Mouse (Mus musculus) spleen, adult 12 weeks (tissue): ENCODE measurements around the gene Spats2l.

Source experiments
- DNase-seq: peaks from one replicate; pipeline ENCODE4 v3.0.0; 2022; ENCODE audit warnings: low spot score

Spats2l gene

DNA sequence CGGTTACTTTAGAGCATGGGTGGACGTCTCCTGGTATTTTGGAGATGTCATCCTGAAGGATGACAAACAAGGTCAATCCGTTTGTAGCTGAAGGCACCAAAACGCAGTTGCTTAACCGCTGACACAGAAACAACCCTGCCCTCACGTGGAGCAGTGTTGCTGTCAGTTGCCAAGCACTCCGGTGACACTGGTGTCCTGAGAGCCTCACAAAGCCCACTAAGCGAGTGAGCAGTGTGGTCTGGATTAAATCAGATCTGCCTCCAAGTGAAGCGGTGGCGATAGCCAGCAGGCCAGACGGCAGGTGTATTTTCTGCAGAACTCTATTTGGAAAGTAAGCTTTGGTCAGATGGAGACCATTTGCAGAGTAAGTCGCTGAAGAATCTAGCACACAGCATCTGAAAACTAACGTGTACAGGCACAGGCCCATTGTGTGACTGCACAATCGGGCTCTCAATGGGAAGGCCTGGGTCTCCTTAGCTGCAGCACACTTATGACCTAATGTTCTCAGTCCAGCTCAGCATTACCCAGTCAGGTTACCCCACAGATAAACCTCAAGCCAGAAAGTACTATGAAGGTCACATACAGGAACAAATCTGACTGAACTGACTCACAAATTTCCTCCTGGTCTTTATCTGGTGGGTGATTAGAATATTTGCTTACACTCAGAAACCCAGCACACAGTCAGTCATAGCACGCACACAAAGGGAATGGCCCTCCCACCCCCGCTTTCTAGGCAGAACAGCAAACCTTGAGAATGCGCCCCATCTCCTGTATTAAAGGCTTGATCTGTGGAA lies 51.2 kb downstream of the Spats2l start:
- DNase-seq = no peak

DNA sequence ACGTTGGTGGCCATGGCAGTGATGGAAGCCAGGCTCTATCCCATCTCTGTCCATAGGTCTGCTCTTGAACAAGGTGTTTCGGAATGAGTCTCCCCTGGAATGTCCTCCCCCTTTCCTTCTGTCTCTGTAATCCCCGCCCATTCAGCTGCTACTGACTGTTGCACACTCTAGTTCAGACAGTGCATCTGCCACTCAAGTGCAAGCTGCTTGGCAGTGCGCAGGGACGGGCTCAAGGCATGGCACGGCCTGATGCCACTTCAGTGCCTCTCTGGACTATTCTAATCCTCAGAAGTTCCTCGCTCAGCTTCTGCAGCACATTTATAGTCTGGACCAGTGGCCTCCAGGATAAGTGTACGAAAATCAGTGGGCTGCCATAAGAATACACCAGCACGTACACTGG lies 52.3 kb downstream of the Spats2l start:
- DNase-seq = no peak

DNA sequence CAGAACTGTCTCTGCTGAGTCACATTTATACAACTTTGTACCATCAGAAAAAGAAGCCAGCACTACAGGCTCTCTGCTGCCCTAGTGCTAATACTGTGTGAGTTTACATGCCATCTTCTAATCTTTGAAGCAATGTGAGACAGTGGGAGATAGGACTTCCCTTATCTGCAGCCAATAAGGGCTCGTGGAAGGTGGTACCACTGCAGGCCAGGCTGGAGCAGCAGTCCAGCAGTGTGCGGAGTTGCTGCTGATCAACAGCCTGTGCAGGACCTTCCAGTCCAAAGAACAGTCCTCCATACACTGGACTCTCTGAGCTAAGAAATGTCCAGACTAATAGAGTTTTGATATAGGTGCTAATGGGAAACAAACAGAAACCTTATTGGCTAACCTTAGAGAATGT lies 59.2 kb downstream of the Spats2l start:
- DNase-seq = no peak

DNA sequence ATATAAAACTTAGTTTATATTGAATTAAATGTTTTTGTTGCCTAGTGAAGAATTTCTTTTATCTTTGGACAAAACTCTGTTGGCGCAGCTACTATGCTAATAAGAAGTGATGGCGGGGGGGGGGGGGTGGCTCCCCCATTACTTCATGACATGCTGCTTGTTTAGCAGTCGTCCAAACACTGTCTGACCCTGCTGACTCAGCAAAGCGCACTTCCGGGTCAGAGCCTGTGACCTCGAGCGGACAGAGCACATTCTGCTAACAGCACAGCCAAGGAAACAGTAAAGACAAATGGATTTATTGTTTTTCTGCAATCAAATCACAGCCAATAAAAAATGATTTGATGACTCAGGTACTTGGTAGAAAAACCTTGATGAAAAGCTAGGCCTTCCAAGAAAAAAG lies 61.2 kb downstream of the Spats2l start:
- DNase-seq = no peak

DNA sequence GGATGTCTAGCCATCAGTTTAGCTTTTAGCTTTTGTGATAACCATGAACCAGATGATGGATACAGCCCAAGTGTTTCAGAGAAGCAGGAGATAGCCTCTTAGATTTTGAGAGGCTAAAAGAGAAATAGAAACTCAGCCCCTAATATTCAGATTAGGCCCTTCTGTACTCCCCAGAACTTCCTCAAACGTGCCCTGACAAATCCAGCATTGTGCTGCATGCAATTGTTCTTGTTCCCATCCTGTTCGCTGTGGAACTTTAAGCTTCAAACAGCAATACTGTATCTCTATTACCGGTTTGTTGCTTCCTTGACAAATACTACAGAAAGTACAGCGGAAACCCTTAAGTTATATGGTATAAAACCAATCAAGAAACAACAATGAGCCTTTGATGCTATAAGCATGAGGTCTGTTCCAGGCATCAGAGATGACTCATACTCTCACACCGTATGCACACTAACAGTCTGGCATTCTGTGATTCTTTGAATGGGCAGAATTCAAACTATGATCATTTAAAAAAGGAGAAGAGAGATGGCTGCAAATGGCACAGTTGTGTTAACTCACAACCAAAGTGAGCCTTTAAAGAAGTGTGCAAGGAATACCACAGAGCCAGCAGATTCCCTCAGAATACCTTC lies 62.8 kb downstream of the Spats2l start:
- no peak for DNase-seq

DNA sequence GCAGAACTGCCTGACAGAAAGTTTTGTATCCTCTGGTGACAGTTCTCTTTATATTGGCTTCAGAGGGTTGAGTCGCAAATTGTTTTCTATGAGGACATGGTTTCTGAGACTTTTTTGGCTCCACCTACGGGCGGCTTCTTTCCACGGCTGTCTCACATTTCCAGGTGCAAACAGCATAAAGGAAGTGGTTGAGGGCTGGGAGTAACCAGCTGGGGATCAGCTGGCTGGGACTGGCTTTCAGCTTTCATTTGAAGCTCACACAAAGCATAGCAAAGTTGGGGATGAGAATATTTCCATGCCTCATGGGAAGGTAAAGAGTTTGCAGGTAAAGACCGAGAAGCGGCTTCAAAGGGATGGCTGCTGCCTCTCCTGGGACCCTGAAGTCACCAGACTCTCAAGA lies 65.9 kb downstream of the Spats2l start:
- DNase-seq = no peak

DNA sequence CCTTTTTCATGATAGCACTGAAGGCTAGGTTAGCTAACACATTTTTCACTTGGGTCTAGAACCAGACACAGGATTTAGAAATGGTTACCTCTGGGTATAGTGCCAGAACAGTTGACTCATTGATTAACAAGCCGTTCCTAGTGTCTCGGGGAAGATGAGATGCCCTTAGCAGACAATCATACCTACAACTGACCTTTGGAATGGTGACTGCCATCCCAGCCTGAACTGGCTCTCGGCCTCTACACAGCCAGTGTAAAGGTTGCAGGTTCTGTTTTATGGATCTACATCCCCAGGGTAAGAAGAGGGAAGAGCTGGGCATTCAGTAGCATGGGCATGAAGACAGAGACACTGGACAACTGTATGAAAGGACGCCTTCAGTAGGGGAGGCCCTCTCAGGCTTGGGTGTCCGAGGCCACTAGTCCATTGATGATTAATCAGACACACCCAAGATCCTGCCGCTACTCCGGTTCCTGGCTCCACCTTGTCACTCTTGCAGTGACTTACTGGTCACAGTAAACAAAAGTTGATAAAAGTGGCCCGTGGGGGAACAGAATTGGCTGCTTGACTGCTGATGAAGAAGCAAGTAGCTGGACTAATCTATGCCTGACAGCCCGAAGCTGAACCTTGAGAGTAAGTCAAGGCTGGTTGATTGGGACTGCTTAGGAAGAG lies 71.2 kb downstream of the Spats2l start:
- DNase-seq = no peak

DNA sequence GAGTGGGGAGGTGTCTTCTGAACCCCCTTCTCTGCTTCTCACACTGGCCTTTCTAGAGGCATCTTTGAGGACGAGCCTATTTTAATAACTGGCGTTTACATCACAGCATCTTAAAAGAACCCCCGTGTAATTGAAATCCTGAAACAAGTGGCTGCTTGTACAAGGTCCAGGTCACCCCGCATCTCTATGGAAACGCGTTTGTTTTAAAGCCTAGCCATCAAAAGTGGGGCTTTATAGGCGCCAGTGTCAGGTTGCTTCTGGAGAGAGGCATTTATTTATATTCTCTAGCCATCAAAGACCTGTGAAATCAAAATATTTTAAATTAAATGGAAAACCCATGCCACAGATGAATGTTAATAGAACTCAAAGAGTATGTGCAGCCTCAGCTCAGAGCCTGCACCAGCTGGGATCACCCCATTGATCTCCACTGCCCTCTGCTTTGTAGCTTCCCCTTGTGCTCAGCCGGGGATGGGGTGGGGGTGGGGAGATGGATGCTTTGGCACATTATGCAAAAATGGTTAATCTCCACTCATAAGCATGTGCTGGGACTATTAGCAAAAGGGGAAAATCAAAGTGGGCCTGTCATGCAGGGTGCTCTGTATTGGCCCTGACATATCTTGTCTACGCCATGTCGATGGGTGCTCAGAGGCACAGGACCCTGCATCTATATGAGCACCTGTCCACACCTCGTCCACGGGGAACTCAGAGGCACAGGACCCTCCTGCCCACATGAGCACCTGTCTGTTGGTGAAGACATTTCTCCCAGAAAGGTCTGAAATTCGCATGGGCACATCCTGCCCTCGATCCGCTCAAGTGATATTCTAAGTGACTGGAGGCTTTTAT lies 73.1 kb downstream of the Spats2l start:
- no peak for DNase-seq

DNA sequence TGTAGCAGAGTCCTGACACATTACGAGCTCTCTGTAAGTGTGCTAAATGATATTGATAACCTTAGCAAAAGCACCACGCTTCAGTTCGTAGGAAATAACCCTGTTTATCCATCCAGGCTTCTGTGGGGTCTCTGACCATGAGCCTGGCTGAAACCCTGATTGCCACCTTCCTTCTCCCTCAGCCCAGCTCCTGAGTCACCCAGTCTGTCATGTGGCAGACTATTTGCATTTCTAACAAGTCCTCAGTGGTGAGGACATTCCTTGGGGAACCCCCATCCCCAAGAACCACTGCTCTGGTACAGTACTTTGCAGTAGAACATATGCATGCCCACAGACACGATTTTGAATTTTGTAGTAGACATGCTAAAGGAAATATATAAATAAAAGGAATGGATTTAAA lies 75.1 kb downstream of the Spats2l start:
- no peak for DNase-seq

DNA sequence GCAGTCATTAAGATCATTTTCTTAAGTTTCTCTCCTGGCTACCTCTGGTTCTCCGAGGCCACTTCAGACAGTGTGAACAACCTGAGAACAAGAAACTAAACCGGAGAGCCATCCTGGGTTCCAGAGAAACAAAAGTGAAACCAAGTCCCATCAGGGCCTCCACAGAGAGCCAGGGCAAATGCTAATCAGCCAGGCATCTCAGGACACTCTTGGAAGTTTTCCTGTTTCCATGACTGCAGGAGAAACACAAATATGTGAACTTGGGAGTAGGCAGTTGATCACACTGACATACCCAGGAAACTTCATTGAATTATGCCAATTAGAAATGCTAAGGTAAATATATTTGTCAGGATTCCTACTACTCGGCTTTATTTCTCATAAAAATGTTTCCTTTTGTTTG lies 76.0 kb downstream of the Spats2l start:
- DNase-seq = no peak

DNA sequence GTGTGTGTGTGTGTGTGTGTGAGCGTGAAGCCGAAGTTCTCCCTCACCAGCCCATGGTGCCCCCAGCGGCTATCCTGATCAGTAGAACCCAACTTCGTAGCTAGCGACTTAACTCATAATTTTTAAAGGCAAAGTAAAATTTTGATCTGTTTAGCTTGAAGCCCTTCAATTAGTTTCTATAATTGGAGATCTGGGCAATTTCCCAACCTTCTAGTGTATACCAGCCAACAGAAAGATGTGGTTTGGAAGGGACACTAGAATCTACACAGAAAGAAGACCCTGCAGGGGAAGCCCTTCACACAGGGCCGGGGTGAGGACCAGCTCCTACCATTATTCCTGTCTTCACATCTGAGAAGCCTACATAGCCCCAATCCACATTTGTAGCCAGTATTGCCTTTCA lies 77.9 kb downstream of the Spats2l start:
- no peak for DNase-seq

DNA sequence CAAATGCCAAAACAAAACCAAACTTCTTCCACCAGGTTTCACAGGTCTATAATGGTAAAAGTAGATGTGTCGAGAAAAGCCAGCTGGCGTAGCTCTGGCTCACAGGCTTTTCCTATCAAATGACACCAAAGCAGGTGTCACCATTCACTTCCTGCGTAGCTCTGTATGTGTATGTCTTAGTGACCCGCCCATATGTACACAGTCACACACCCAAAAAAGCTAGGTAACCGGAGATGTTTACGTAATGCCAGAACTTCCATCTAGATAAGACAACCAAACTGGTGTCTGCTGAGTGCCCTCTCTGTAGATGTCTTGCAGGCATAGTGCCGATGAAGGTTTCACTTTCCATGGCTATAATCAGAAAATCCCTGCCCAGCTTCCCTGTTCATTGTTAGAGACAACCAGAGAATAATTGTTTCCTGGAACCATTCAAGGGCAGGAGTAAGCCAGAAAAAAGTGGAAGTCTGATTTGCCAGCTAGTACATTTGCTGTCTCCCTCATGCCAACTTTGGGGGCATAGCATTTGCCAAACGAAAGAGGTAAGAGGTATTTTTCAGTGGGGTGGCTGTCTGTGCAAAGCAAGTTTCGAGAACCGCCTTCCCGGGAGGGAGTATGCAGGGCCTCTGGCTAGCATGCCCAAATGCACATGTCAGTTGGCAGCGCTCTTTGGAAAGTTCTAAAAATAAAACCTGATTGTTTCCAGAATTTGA lies 78.8 kb downstream of the Spats2l start:
- DNase-seq = no peak

DNA sequence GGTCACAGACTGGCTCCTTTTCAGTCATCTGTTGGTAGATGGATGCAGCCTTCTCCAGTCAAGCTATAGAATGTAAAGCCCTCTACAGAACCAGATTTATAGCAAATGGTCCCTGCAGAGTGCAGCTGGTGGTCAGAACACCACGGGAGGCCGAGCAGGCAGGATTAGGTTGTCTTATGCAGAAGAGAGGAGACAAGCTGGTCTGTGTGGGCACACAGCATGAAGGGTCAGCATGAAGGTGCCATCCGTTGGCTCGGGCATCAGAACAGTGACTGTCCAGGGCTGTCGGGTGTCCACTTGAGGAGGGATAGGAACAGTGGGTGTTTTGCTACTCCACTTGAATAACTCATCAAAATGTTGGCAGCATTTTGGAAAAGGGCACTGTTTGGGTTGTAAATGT lies 83.8 kb downstream of the Spats2l start:
- no peak for DNase-seq

DNA sequence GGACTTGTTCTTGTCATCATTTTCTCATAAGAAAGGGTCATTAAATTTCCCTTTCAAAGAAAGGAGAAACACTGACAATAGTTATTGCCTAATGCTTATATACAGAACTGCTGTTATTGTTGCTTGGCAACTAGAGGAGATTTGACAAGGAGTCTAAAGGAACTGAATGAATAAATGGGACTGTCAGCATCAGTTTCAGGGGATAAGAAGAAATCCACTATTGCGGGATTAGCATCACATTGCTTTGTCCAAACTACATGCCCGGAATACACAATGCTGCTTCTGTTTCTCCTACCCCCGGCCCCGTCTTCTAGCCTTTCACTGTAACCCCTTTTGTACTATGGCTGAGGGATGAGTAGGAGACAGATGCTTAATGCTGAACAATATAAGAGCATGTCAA lies 88.1 kb downstream of the Spats2l start:
- DNase-seq = no peak

DNA sequence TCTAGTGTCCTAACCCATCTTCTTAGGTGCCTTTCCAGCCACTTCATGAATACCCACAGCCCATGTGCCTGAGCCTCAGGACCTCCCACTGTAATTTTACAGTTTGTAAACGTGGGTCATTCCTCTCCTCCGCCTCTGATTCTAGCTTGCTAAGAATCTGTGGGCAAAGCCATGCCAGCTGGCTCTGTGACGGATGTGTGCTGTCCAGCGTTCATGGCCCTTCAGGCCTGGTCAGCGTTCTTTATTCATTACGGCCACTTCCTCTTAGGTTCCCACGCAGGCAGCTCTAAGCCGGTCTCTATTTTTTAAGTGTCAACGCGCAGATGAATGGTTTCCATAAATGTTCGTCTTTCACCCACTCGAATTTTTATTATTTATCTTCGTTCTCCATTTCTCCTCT lies 94.7 kb downstream of the Spats2l start:
- DNase-seq = no peak

DNA sequence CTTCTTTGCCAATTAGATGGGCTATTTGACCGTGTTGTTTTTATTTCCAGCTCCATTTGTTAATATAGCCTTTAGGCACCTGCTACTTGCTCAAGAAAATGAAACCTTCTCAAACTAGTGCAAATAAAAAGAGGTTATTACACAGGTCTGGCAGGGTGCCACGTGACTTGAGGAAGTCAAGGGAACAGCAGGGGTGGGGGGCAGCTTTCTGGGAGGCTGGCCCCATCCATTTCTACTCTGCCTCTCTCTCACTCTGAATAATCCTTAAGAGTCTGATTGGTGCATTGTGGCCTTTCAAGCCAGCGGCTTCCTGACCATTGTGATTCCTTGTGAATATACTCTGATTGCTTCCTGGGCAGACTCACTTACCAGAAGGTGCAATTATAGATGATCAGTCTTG lies 98.0 kb downstream of the Spats2l start:
- no peak for DNase-seq

DNA sequence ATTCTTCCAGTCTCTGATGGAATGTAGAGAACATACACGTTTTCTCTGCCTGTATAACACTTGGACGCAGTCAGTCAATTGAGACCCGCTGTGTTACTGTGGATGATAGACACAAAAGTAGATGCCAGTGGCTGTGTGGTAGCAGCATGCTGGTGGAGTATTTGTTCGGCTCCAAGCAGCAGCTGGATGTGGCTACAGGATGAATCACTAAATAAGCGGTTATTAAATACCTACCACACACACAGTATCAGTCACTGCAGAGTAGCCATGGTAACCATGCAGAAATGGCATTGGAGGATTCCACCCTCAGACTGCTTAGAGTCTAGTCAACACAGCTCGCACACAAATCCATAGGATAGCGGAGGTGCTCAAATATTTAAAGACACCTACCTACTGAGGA lies 100.0 kb downstream of the Spats2l start:
- DNase-seq = no peak

DNA sequence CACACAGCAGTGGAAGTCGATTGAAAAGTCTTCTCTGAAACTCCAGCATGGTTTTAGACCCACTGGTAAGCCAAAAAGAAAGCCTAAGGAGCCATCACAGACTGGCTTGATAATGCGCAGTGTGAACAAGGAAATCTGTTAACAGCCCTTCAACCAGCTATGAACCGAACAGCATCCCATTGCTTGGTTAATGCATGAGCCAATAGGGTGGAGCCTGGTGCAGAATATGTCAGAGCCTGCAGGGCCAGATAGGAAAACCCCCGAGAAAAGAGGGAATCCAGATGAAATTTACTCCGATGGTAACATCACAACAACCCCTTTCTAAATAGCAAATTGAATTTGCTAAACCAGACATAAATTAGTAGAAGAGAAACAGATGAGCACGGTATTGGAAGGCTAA lies 101.1 kb downstream of the Spats2l start:
- no peak for DNase-seq

DNA sequence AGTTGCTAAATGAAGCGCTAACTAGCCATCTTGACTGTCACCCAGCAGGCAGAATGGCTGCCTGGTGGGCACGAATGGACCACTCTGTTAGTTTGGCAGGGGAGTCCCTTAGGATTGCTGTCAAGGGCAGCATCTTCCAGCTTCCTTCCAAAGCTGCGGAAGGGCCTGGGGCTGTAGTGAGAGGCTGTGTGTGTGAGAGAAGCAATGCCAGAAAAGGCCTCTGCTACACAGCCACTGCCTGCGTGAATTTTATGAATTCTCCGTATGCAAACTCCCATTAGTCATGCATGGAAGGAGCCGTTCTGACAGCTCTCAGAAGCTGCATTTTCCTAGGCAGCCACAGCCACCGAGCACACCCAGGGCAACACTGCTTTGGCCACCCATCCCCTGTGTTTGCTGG lies 101.5 kb downstream of the Spats2l start:
- no peak for DNase-seq

DNA sequence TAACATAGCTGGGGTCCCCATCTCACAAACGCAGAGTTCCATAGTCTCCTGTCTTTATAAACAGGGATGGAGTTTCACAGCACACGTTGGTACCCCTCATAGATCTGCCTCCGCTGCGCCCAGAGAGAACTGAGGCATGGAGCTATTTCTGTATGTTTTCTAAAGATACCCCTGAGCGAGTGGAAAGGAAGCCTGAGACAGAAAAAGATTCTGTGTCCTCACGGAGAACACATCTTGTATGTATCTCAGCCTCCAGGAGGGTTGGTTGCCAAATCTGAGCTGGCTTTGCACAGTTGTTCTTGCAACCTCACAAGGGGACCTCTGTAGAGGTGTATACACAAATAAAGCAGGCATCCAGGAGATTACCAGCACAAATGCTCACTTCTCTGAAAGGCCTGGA lies 105.0 kb downstream of the Spats2l start:
- DNase-seq = no peak

DNA sequence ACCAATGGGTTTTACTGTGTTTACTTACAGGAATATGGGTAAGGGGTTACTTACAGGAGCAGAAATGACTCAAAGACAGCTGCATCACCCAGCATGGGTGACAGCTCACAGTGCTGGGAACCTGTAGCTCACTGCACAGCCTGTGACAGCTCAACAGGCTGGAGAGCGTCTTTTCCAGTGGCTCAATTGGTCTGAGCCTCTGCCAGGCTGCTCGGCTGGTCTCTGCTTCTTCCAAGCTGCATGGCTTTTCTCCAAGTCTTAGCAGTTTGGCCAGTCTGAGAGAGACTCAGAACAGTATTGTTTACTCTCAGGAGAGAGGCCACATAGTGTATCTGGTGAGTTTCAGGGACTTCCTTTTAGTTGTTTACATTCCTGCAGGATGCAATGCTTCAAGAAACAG lies 110.9 kb downstream of the Spats2l start:
- no peak for DNase-seq

DNA sequence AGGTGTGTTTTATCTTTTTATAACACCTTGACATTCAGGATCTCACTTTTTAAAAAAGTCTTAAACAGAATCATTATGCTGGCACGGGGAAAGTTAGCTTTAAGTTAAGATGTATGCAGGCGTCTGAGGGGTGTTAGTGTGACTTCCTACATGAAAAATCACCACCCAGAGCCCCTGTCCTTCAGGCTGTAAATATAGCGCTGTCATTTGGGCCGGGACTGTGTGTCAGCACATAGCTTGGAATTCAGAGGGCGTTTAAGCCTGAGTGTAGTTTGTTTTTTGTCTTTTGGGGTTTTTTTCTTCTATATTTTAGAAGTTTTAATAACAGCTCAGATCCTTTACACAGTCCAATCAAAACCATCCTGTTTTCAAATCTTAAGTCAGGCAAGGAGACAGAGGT lies 115.8 kb downstream of the Spats2l start:
- no peak for DNase-seq
